Mouse (Mus musculus) erythroid progenitor cell, adult 5-6 weeks (primary cell): ENCODE measurements around the gene Moap1. TPM values are rescaled to one million over a fixed set of nuclear protein-coding genes. Genes with fewer than 3 reads are reported as not detected.

ENCODE experiments used
- ATAC-seq: replicated peaks from 2 replicates; pipeline ENCODE4 v1.8.0; 2016; ENCODE audit warnings: moderate number of reproducible peaks, mild to moderate bottlenecking, moderate TSS enrichment, inconsistent platforms; ENCODE audit not compliant: poor library complexity, low FRiP score, severe bottlenecking
- total RNA-seq, 2 experiments: library from RNA; stranded (forward) in 1 of 2; stranded (reverse) in 1 of 2; fragments of 150-400 nt in 1 of 2; fragments of 186-747, 209-891 nt in 1 of 2; gene quantifications; 2 replicates each; pipeline versions ENCODE4 v1.2.3 to v1.2.4; 2015 to 2017; ENCODE audit warnings: low replicate concordance in 2 of 2

Moap1 gene
- total RNA-seq, 2 experiments from 2014 or later, result 10.5 TPM; not detected in 1

DNA sequence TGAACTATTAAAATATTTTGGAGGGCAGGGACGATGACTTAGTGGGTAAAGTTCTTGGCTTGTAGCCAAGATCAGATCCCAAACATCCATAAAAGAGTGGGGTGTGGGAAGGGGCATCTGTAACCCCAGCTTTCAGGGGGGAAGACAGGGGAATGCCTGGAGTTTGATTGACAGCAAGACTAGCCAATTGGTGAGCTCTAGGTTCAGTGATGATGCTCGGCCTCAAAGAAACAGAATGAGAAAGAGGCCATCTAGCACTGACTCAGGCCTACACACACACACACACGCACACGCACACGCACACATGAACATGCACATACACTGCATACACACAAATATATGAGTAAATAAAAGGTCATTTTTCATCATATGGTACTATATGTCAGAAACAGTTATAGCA, 33.6 kb downstream of the Moap1 start:
- ATAC-seq, result no peak

DNA sequence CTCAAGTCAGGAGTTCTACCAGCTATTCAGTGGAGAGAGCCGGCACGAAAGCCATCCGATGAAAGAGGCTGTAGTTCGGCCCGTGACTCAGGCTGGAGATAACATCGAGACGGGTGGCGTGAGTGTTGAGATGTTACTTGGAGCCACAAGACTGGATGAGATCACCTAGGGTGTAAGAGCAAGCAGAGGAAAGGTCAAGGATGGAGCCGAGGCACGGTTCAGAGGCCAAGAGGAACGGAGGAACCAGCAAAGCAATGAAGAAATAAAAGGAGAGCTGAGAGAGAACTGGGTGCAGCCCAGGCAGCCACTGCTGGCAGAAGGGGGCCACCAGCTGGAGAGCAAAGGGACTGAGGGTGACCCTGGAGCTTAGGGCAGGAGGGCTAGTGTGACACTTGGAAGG, 35.2 kb downstream of the Moap1 start:
- no peak for ATAC-seq

DNA sequence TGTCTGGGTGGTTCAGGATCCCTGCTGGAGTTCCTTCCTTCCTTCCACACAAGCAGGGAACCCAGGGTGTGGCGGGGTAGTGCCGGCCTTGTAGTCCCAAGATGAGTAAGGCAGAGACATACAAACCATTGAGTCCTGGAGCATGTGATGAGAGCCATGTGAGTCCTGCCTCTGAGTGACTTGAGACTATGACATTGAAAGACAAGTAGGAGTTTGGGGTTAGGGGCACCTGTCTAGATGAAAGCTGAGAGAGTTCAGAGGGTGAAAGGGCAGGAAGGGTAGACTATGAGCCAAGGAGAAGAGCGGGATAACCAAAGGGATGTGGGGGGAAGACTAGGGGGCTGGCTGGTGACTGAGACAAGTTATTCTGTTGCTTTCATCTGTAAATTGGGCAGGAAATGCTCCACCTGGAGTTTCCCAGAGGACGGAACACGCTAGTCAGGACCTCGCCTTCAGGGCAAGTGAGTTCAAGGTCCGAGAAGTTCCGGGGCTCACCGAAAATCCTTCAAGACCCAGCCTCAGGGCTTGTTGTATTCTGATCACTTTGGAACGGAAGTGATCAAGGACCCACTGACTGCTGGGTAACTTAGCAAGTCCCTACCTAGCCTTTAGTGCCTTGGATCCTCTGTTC, 36.5 kb downstream of the Moap1 start:
- ATAC-seq, result no peak

- ATAC-seq, result no peak
Observed at GRCm38 (mm10) chr12:102705906-102706640, 37.4 kb downstream of the Moap1 start.

- ATAC-seq, result peak; percentile 50
Observed at GRCm38 (mm10) chr12:102705216-102705871, 38.1 kb downstream of the Moap1 start.

DNA sequence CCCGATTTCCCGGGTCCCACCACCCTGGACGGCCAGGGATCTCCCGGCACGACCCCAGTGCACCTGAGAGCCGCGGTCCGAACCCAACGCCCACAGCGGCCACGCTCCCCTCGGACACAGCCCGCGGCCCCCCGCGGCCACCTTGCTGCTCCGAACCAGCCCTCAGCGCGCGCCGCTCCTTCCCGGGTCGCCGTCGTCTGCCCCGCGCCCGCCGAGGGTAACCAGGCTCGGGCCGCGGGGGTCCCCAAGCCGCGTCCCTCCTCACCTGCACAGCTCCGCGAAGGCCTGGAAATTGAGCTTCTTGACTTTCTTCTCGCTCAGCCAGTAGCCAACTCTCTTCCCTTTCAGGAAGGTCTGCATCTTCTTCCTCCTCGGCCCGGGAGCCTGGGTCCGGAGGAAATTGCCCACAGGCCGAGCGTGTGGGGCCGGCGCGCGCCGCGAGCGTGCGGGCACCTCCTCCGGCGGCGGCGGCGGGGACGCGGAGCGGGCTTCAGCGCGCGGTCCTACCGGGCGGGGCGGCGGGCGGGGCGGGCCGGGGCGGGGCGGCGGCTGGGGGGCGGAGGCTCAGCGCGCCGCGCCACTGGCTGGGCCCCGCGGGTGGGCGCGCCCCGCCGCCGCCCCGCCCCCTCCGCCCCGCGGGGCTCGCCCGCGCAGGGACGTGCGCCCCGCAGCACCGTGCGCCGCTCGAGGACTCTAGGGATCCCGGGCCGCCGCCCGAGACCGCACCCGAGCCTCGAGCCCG, 38.8 kb downstream of the Moap1 start, which contains the start of gene Itpk1:
Gene Itpk1, minus strand, starts transcription at position 474 of the 742 bp plus-strand sequence.
- peak; percentile 75 for ATAC-seq

DNA sequence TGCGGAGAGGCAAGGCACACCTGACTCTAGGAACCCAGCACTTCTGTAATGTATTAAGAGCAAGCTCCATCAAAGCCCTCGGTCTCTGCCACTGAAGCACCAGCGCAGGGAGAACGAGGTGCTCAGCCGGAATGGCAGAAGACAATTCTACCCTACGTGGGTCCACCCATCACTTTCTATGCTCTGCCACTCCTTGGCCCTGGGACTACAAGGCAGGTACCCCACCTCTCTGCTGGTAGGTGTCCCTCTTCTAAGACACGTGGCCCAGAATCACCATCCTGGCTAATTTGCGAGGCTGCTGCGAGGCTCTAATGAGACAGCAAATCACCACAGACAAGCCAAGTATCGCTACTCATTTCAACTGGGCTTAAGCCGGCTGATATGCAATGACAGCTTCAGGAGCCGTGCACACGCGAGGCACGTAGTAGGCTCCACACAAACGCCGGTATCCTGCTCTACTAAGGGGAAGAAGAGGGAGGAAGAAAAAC, 39.5 kb downstream of the Moap1 start:
- ATAC-seq, result 0 out of 2 replicates have a peak, but pooled peaks have one; percentile 13

GRCm38 (mm10) chr12:102703441-102703840, 40.0 kb downstream of the Moap1 start:
- ATAC-seq, result no peak

DNA sequence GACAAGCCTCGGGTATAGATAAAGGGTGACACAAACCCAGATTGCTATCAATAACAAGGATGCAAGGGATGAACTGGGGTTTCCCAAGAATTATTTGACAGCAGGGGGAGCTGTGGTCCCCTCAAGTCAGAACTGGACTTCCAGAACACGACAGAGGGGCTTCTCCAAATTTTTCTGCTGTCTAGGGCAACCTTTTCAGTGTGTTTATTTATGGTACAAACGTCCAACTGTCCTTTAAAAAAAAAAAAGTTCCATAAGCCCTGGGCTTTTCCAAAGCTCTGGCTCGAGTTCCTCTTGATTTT, 40.4 kb downstream of the Moap1 start:
- no peak for ATAC-seq

- no peak for ATAC-seq
Observed at GRCm38 (mm10) chr12:102702356-102703110, 40.9 kb downstream of the Moap1 start.

- ATAC-seq, result no peak
Observed at GRCm38 (mm10) chr12:102701691-102702207, 41.7 kb downstream of the Moap1 start.

GRCm38 (mm10) chr12:102700453-102700852, 43.0 kb downstream of the Moap1 start:
- ATAC-seq, result no peak

- ATAC-seq, result no peak
Observed at GRCm38 (mm10) chr12:102699156-102699555, 44.3 kb downstream of the Moap1 start.

GRCm38 (mm10) chr12:102698089-102698684, 45.3 kb downstream of the Moap1 start:
- ATAC-seq, result no peak

DNA sequence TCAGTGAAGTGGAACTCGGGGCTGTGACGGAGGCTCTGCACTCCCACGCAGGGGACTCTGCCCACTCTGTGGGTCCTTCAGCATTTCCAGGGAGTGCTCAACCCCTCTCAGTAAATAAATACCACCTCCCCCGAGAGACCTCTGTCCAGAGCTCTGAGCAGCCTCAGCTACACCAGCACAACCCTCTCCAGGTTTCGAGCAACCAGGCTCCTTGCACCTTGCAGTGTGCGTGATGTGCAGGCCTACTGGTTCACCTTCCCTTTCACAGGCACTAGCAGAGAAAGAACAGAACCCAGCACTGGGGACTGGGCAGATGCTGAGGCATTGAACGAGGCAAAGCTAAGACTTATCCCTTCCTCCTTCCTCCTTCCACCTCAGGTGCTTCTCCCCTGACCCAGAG, 46.1 kb downstream of the Moap1 start:
- no peak for ATAC-seq

DNA sequence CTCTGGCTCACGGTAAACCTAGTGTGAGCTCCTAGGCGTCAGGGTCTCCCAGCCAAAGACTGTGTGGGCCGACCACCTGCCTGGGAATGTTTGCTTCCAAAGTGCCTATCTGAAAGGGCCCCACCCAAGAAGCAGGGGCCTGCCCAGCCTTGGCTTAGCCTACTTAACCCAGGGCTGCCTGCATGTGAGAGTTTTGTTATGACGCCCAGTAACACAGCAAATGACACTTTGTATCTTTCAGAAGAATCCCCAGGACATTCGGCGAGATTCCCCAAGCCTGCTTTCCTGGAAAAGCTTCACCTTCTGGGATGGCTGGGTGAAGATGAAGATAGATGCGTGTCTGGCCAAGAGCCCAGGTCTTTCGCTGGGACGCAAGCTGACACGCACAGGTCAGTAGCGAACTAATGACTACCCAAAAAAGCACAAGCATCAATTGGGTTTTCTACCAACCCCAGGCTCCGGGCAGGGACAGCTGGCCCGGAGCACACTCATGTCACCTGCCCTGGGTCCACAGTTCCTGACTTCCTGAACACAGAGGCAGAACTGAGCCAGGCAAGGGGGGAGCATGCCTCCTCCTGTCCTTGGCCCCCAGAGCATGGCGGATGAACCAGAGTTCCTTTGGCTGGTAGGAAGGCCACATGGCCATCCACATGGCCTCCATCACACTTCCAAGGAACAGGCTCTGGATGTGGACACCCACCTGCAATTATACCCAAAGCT, 46.7 kb downstream of the Moap1 start:
- no peak for ATAC-seq

DNA sequence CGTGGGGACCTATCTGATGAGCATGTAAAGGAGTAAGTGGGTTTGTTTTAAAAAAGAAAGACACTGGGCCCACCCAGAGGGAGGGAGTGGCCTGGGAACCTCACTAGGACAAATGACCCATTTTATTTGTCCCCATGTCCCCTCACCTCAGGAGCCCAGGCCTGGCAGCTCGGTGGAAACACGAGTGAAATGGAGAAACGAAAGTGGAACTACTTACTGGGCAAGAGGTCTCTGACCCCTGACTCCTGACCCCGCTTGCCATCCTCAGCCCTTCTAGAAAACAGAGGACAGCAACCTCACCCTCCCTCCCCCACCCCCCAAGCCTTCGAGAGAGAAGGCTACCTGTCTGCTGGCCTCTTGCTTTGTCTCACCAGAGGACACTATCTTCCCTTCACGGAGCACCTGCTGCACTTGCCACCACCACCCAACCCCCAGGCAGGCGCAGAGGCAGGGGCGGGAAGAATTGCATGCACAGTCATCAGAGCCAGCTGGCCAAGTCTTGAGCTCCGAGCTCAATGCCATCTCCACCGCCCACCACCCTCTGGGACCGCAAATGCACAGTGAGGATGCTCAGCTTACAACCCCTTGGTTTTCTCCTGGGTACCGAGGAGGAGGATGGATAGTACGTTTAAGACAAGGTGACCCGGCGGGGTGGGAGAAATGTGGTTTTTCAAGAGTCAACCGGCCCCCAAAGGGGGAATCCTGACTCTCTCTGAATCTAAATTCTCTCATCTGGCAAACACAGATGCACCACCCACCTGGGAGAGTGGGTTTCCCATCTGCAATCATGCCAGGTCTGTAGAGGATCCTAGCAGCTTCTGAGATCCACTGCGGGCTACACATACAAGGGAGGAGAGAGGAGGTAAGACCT, 47.9 kb downstream of the Moap1 start:
- no peak for ATAC-seq
